Mouse (Mus musculus) cerebellum, adult 2 months (tissue): ENCODE data around the gene Gk5.

ENCODE experiments used
- CTCF ChIP-seq: fragments of 200-500 bp; IDR thresholded peaks from 2 replicates; pipeline ENCODE4 v1.5.1; 2011; ENCODE audit warnings: low read depth, mild to moderate bottlenecking, control low read depth, low read length, moderate library complexity, borderline replicate concordance; ENCODE audit not compliant: insufficient read depth
- POLR2A ChIP-seq: fragments of 200-500 bp; IDR thresholded peaks from 2 replicates; pipeline ENCODE4 v1.6.1; 2011; ENCODE audit warnings: low read length, control low read depth, borderline replicate concordance; ENCODE audit not compliant: insufficient read depth

- TF ChIP-seq CTCF: no peak
- no peak for TF ChIP-seq POLR2A
These were observed 98.1 kb downstream of the Gk5 start for GRCm38 (mm10) chr9:96217299-96217698.
